Mouse (Mus musculus): ENCODE data around the gene 1700012B07Rik.

- TF ChIP-seq CTCF (IDR thresholded peaks at IDR 0.05) (0 out of 2 replicates have a peak, but pooled peaks have one; percentile 37), EP300 (IDR thresholded peaks at IDR 0.05) (no peak)
Measured at GRCm38 (mm10) chr11:109866537-109867160, 38.8 kb upstream of the 1700012B07Rik start.

Measured in lung, postnatal 0 days (tissue).